Mouse (Mus musculus): ENCODE data around the gene Tubb5.

The Tubb5 gene

DNA sequence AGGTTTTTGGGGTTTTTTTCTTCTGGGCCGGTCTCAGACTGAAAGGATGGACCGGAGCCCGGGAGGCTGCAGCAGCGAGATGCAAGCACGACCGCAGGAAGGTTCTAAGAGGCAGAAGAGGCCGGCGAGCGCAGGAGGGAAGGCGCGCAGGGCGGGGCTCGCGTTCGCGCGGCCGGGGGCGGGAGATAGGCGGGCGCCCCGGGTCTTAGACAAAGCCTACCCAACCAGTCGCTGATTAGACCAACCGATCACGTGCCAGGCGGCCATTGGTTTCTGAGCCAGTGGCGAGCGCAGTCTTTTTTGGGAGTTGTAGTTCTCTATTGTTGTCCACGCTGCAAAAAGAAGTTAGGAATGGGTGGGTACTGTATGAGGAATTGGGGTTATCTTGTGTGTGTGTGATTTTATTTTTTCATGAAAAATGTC, at the start of gene Tubb5:
Gene Tubb5, minus strand, starts transcription at position 185 of the 423 bp plus-strand sequence.
- peak; percentile 92 for DNase-seq (ENCODE audit: low read depth, low spot score)
- peaks cover 13% of the 10 kb centered on the region for H3K36me3 ChIP-seq (ENCODE audit: control insufficient read depth, insufficient read depth, low read length, poor library complexity, severe bottlenecking)
- no peaks in the 10 kb centered on the region for H3K27me3 ChIP-seq (ENCODE audit: control insufficient read depth, insufficient read depth, low read length, poor library complexity, severe bottlenecking)

DNA sequence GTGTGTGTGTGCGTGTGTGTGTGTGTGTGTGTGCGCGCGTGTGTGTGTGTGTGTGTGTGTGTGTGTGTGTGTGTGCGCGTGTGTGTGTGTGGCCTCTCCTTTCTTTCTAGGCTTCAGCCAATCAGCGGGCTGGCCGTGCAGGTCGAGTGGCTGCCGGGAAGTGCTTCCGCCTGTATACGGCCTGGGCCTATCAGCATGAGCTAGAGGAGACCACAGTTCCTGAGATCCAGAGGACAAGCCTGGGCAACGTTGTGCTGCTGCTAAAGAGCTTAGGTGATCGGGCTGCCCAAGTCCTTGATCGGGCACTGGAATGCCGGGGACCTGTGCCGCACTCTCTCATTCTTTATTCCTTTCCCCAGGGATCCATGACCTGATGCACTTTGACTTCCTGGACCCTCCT, 49.6 kb upstream of the Tubb5 start:
- no peak for DNase-seq (ENCODE audit: low read depth, low spot score)
- H3K27me3 ChIP-seq (ENCODE audit: control insufficient read depth, insufficient read depth, low read length, poor library complexity, severe bottlenecking), result no peaks in the 10 kb centered on the region
- H3K36me3 ChIP-seq (ENCODE audit: control insufficient read depth, insufficient read depth, low read length, poor library complexity, severe bottlenecking), result peaks cover 20% of the 10 kb centered on the region

DNA sequence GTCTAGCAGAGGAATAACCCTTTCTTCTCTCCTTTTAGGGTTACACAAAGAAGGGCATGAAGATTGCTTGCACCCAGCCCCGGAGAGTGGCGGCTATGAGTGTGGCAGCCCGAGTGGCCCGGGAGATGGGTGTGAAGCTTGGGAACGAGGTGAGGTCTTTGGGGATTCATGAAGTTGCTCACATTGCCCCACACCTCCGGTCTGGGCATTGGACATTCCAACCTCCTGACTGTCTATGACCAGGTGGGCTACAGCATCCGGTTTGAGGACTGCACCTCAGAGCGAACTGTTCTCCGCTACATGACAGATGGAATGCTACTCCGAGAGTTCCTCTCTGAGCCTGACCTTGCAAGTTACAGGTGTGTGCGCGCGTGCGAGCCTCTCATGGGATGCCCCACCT, 45.7 kb upstream of the Tubb5 start:
- DNase-seq (ENCODE audit: low read depth, low spot score), result no peak
- no peaks in the 10 kb centered on the region for H3K27me3 ChIP-seq (ENCODE audit: control insufficient read depth, insufficient read depth, low read length, poor library complexity, severe bottlenecking)
- peaks cover 10% of the 10 kb centered on the region for H3K36me3 ChIP-seq (ENCODE audit: control insufficient read depth, insufficient read depth, low read length, poor library complexity, severe bottlenecking)

- Histone ChIP-seq H3K36me3 (ENCODE audit: control insufficient read depth, insufficient read depth, low read length, poor library complexity, severe bottlenecking) (peaks cover 7% of the 10 kb centered on the region), H3K27me3 (ENCODE audit: control insufficient read depth, insufficient read depth, low read length, poor library complexity, severe bottlenecking) (no peaks in the 10 kb centered on the region)
- DNase-seq (ENCODE audit: low read depth, low spot score), result no peak
Measured at GRCm38 (mm10) chr17:35882924-35883323, 44.8 kb upstream of the Tubb5 start.

- no peaks in the 10 kb centered on the region for H3K27me3 ChIP-seq (ENCODE audit: control insufficient read depth, insufficient read depth, low read length, poor library complexity, severe bottlenecking)
- peaks cover 9% of the 10 kb centered on the region for H3K36me3 ChIP-seq (ENCODE audit: control insufficient read depth, insufficient read depth, low read length, poor library complexity, severe bottlenecking)
- peak; percentile 96 for DNase-seq (ENCODE audit: low read depth, low spot score)
Measured at GRCm38 (mm10) chr17:35879245-35880057, 41.3 kb upstream of the Tubb5 start, which contains the start of gene Dhx16. TSS of gene Dhx16 (plus strand) at chr17:35879819.

DNA sequence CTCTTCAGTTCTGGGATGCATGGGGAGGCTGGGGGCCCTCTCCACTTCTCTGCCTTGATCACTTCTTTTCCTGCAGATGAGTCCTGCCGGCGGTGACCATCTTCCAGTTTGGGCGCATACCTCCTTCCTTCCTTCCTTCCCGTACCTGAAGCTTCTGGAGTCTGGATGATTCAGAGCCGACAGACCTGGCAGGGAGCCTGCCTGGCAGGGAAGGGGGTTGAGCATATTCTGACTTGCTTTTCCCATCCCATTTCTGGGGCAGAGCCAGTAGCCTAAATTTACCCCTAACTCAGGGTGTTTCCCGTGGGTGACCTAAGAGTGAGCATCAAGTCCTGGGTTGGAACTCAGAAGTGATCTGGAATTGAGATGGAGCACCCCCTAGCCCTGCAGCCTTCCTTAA, 36.6 kb upstream of the Tubb5 start:
- H3K27me3 ChIP-seq (ENCODE audit: control insufficient read depth, insufficient read depth, low read length, poor library complexity, severe bottlenecking), result no peaks in the 10 kb centered on the region
- no peak for DNase-seq (ENCODE audit: low read depth, low spot score)
- peaks cover 19% of the 10 kb centered on the region for H3K36me3 ChIP-seq (ENCODE audit: control insufficient read depth, insufficient read depth, low read length, poor library complexity, severe bottlenecking)

DNA sequence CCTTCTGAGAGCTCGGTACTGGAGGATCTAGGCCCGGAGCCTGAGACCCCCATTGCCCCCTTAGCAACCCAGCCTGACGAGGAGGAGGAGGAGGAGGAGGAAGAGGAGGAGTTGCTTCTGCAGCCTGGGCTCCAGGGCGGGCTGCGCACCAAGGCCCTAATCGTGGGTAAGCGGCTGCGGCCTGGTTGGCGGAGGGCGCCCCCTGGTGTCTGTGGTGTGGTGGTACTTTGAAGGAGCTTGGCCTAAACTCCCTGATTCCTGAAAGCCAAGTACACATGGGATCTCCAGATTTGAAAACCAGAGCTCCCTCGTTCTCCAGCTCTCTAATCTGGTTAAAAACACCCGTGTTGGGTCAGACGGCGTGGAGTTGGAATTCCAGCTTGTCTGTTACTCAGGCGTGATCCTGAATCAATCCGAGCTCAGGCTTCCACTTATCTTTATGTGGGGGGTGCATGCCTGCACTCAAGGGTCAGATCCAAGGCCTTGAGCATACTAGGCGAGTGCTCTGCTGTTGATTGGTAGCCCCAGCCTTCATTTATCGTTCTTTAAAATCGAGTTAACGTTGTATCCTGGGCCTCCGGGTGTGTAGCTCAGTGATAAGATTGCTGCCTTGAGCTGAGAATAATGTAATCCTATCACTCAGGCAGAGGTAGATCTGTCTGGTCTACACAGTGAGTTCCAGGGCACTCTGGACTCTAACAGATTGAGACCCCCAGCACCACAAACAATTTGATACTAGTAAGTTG, 35.8 kb upstream of the Tubb5 start:
- peaks cover 19% of the 10 kb centered on the region for H3K36me3 ChIP-seq (ENCODE audit: control insufficient read depth, insufficient read depth, low read length, poor library complexity, severe bottlenecking)
- no peaks in the 10 kb centered on the region for H3K27me3 ChIP-seq (ENCODE audit: control insufficient read depth, insufficient read depth, low read length, poor library complexity, severe bottlenecking)
- peak; percentile 87 for DNase-seq (ENCODE audit: low read depth, low spot score)

GRCm38 (mm10) chr17:35870884-35871696, 33.0 kb upstream of the Tubb5 start:
- peaks cover 17% of the 10 kb centered on the region for H3K36me3 ChIP-seq (ENCODE audit: control insufficient read depth, insufficient read depth, low read length, poor library complexity, severe bottlenecking)
- peak; percentile 76 for DNase-seq (ENCODE audit: low read depth, low spot score)
- no peaks in the 10 kb centered on the region for H3K27me3 ChIP-seq (ENCODE audit: control insufficient read depth, insufficient read depth, low read length, poor library complexity, severe bottlenecking)

DNA sequence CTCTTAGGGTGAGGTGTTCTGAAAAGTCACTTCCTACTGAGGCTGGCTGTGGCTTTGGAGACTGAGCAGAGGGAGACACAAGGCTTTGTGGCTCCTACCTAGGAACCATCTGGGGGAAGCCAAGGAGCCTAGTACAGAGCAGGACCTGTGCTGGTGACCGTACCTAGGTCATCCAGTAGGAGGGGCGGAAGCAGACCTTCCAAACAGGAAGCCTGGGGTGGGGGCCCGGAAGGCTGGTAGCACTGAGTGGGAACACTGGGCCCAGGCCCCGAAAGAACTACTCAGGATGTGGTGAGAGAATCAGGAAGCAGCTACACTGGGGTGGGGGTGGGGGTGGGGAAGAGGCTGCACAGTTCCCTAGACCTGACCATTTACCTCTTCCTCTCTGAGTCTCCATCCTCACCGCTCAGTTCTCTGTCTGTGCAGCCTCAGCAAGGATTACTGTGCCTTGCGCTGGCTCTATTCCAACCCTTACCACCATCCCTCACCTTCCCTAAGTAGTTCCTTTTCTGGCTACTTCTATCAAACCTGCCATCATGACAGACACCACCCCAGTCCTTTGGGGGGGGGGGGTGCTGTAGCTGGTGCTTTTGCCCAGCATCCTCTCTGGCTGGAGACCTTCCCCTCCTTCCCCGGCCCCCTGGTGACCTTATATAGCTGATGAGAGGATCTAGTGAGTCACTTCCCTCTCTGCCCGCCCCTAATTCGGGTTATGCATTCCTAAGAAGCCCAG, 32.2 kb upstream of the Tubb5 start:
- H3K27me3 ChIP-seq (ENCODE audit: control insufficient read depth, insufficient read depth, low read length, poor library complexity, severe bottlenecking), result no peaks in the 10 kb centered on the region
- peak; percentile 82 for DNase-seq (ENCODE audit: low read depth, low spot score)
- H3K36me3 ChIP-seq (ENCODE audit: control insufficient read depth, insufficient read depth, low read length, poor library complexity, severe bottlenecking), result peaks cover 16% of the 10 kb centered on the region

DNA sequence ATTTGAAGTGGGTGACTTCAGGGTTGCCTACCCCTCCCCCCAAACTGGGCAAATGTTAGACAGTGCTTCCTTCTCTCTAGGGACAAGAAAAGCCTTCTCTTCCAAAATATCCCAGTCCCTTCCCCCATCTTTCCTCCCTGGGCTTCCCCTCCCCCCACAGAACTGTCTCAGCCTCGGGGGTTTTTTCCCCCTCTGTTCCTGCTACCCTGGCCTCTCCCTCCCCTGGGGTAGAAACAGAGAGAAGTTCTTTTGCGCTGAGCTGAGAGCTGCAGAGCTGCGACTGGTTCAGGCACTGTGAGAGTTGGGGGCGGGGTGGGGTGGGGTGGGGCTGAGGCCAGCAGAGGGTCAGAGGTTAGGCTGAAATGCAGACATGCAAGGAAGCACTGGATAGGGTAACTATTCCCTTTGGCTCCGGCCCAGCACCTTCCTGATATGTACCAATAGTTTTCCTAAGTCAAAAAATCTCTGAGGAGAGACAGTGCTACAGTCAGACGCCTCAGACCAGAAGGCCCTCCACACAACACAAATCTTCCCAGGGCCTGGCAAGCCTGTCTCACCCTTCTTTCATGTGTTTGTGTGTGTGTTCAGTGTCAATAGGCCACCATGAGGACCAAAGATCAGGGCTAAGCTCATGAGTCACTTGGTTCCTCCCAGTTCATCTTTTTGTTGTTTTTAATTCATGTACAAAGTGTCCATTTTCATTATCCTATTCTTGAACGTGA, 31.4 kb upstream of the Tubb5 start:
- Histone ChIP-seq H3K36me3 (ENCODE audit: control insufficient read depth, insufficient read depth, low read length, poor library complexity, severe bottlenecking) (peaks cover 11% of the 10 kb centered on the region), H3K27me3 (ENCODE audit: control insufficient read depth, insufficient read depth, low read length, poor library complexity, severe bottlenecking) (no peaks in the 10 kb centered on the region)
- DNase-seq (ENCODE audit: low read depth, low spot score), result peak; percentile 21

GRCm38 (mm10) chr17:35868961-35869345, 30.8 kb upstream of the Tubb5 start:
- H3K27me3 ChIP-seq (ENCODE audit: control insufficient read depth, insufficient read depth, low read length, poor library complexity, severe bottlenecking), result no peaks in the 10 kb centered on the region
- no peak for DNase-seq (ENCODE audit: low read depth, low spot score)

DNA sequence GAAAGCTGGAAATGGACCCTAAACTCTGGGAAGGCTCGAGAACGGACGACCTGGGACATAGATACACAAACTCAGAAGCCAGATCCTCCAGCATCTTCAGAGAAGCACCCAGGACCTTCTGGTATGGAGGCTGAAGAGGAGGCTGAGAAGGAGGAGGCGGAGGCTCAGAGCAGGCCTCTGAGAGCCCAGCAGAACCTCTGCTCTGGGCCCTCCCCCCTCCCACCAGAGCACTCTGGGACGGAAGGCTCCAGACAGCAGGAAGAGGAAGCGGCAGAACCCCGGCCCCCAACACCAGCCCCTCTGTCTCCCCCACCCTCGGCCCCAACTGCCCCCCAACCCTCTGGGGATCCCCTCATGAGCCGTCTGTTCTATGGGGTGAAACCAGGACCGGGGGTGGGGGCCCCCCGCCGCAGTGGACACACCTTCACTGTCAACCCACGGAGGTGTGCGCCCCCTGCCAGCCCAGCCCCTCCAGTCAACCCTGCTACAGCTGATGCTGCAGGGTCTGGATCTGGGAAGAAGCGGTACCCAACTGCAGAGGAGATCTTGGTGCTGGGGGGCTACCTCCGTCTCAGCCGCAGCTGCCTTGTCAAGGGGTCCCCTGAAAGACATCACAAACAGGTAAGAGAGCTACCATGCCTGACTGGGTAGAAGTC, 30.2 kb upstream of the Tubb5 start:
- Histone ChIP-seq H3K36me3 (ENCODE audit: control insufficient read depth, insufficient read depth, low read length, poor library complexity, severe bottlenecking) (peaks cover 7% of the 10 kb centered on the region), H3K27me3 (ENCODE audit: control insufficient read depth, insufficient read depth, low read length, poor library complexity, severe bottlenecking) (no peaks in the 10 kb centered on the region)
- DNase-seq (ENCODE audit: low read depth, low spot score), result peak; percentile 62

More at GRCm38 (mm10) chr17:35868961-35869345, 30.8 kb upstream of the Tubb5 start:
- peaks cover 7% of the 10 kb centered on the region for H3K36me3 ChIP-seq (ENCODE audit: control insufficient read depth, insufficient read depth, low read length, poor library complexity, severe bottlenecking)
